Mouse (Mus musculus): ENCODE results near the gene Gm37240. TPM values are rescaled to one million over a fixed set of nuclear protein-coding genes. Genes with fewer than 3 reads are reported as not detected.

The Gm37240 gene
- total and polyA plus RNA-seq, 3 experiments: not detected

- no peak for TF ChIP-seq TAL1 (conservative IDR thresholded peaks at IDR 0.05; ENCODE audit: low read depth, low read length)
- TF ChIP-seq GATA1 (IDR thresholded peaks at IDR 0.05; ENCODE audit: borderline replicate concordance, low read length): no peak
- no peak for TF ChIP-seq CTCF (IDR thresholded peaks at IDR 0.05; ENCODE audit: low read depth, low read length)
- TF ChIP-seq POLR2AphosphoS5 (IDR thresholded peaks at IDR 0.05; ENCODE audit: insufficient replicate concordance, low read depth, low read length): no peak
- TF ChIP-seq GATA2 (IDR thresholded peaks at IDR 0.05; ENCODE audit: borderline replicate concordance, low read depth, low read length): no peak
- H3K27me3 ChIP-seq (ENCODE audit: insufficient read depth, low read length): no peaks in the 10 kb centered on the region
- no peak for ATAC-seq (ENCODE audit: extremely low read depth, insufficient number of reproducible peaks, low FRiP score, poor library complexity, severe bottlenecking)
- peaks cover 10% of the 10 kb centered on the region for H3K4me1 ChIP-seq (ENCODE audit: insufficient read depth, low read depth, low read length)
- H3K9me3 ChIP-seq (replicated peaks): no peaks in the 10 kb centered on the region
- no peak overlapping the region for H3K4me3 ChIP-seq (ENCODE audit: low read depth, low read length)
- H3K36me3 ChIP-seq (replicated peaks): peaks cover 79% of the 10 kb centered on the region
- DNase-seq (ENCODE audit: low spot score): no peak
These were observed 252.8 kb downstream of the Gm37240 start for GRCm38 (mm10) chr3:85634389-85635125.

GRCm38 (mm10) chr3:85633733-85634132 lies 253.6 kb downstream of the Gm37240 start:
- H3K36me3 ChIP-seq (replicated peaks): peaks cover 74% of the 10 kb centered on the region
- no peaks in the 10 kb centered on the region for H3K27me3 ChIP-seq (ENCODE audit: insufficient read depth, low read length)
- no peak overlapping the region for H3K4me3 ChIP-seq (ENCODE audit: low read depth, low read length)
- no peaks in the 10 kb centered on the region for H3K9me3 ChIP-seq (replicated peaks)
- no peak for TF ChIP-seq TAL1 (conservative IDR thresholded peaks at IDR 0.05; ENCODE audit: low read depth, low read length)
- no peak for TF ChIP-seq GATA2 (IDR thresholded peaks at IDR 0.05; ENCODE audit: borderline replicate concordance, low read depth, low read length)
- TF ChIP-seq POLR2AphosphoS5 (IDR thresholded peaks at IDR 0.05; ENCODE audit: insufficient replicate concordance, low read depth, low read length): no peak
- no peak for TF ChIP-seq GATA1 (IDR thresholded peaks at IDR 0.05; ENCODE audit: borderline replicate concordance, low read length)
- no peak for TF ChIP-seq CTCF (IDR thresholded peaks at IDR 0.05; ENCODE audit: low read depth, low read length)
- ATAC-seq (ENCODE audit: extremely low read depth, insufficient number of reproducible peaks, low FRiP score, poor library complexity, severe bottlenecking) (no peak), DNase-seq (ENCODE audit: low spot score) (no peak)
- H3K4me1 ChIP-seq (ENCODE audit: insufficient read depth, low read depth, low read length): peaks cover 10% of the 10 kb centered on the region

GRCm38 (mm10) chr3:85629895-85630510 lies 257.3 kb downstream of the Gm37240 start:
- Histone ChIP-seq H3K27me3 (ENCODE audit: insufficient read depth, low read length) (no peaks in the 10 kb centered on the region), H3K36me3 (replicated peaks) (peaks cover 42% of the 10 kb centered on the region), H3K9me3 (replicated peaks) (no peaks in the 10 kb centered on the region), H3K4me1 (ENCODE audit: insufficient read depth, low read depth, low read length) (no peaks in the 10 kb centered on the region), H3K4me3 (ENCODE audit: low read depth, low read length) (no peak overlapping the region)
- ATAC-seq (ENCODE audit: extremely low read depth, insufficient number of reproducible peaks, low FRiP score, poor library complexity, severe bottlenecking) (no peak), DNase-seq (ENCODE audit: low spot score) (no peak)
- TF ChIP-seq POLR2AphosphoS5 (IDR thresholded peaks at IDR 0.05; ENCODE audit: insufficient replicate concordance, low read depth, low read length): no peak
- TF ChIP-seq GATA1 (IDR thresholded peaks at IDR 0.05; ENCODE audit: borderline replicate concordance, low read length): no peak
- no peak for TF ChIP-seq GATA2 (IDR thresholded peaks at IDR 0.05; ENCODE audit: borderline replicate concordance, low read depth, low read length)

GRCm38 (mm10) chr3:85619751-85620150 lies 267.6 kb downstream of the Gm37240 start:
- peaks cover 41% of the 10 kb centered on the region for H3K36me3 ChIP-seq (replicated peaks)
- H3K9me3 ChIP-seq (replicated peaks): no peaks in the 10 kb centered on the region
- H3K4me3 ChIP-seq (ENCODE audit: low read depth, low read length): no peak overlapping the region
- H3K4me1 ChIP-seq (ENCODE audit: insufficient read depth, low read depth, low read length): no peaks in the 10 kb centered on the region; the same call in 1 of the 2 replicates
- no peak for DNase-seq (ENCODE audit: low spot score)
- no peaks in the 10 kb centered on the region for H3K27me3 ChIP-seq (ENCODE audit: insufficient read depth, low read length)
- no peak for TF ChIP-seq POLR2AphosphoS5 (IDR thresholded peaks at IDR 0.05; ENCODE audit: insufficient replicate concordance, low read depth, low read length)
- no peak for TF ChIP-seq GATA1 (IDR thresholded peaks at IDR 0.05; ENCODE audit: borderline replicate concordance, low read length)
- TF ChIP-seq CTCF (IDR thresholded peaks at IDR 0.05; ENCODE audit: low read depth, low read length): no peak
- no peak for TF ChIP-seq GATA2 (IDR thresholded peaks at IDR 0.05; ENCODE audit: borderline replicate concordance, low read depth, low read length)
- no peak for TF ChIP-seq TAL1 (conservative IDR thresholded peaks at IDR 0.05; ENCODE audit: low read depth, low read length)
- no peak for ATAC-seq (ENCODE audit: extremely low read depth, insufficient number of reproducible peaks, low FRiP score, poor library complexity, severe bottlenecking)

- no peak for ATAC-seq (ENCODE audit: extremely low read depth, insufficient number of reproducible peaks, low FRiP score, poor library complexity, severe bottlenecking)
- no peaks in the 10 kb centered on the region for H3K9me3 ChIP-seq (replicated peaks)
- H3K4me1 ChIP-seq (ENCODE audit: insufficient read depth, low read depth, low read length): no peaks in the 10 kb centered on the region; the same call in 1 of the 2 replicates
- H3K27me3 ChIP-seq (ENCODE audit: insufficient read depth, low read length): no peaks in the 10 kb centered on the region
- H3K36me3 ChIP-seq (replicated peaks): peaks cover 43% of the 10 kb centered on the region
- TF ChIP-seq CTCF (IDR thresholded peaks at IDR 0.05; ENCODE audit: low read depth, low read length): no peak
- TF ChIP-seq POLR2AphosphoS5 (IDR thresholded peaks at IDR 0.05; ENCODE audit: insufficient replicate concordance, low read depth, low read length): no peak
- TF ChIP-seq GATA2 (IDR thresholded peaks at IDR 0.05; ENCODE audit: borderline replicate concordance, low read depth, low read length): no peak
- TF ChIP-seq TAL1 (conservative IDR thresholded peaks at IDR 0.05; ENCODE audit: low read depth, low read length): no peak
- no peak for TF ChIP-seq GATA1 (IDR thresholded peaks at IDR 0.05; ENCODE audit: borderline replicate concordance, low read length)
- no peak overlapping the region for H3K4me3 ChIP-seq (ENCODE audit: low read depth, low read length)
- no peak for DNase-seq (ENCODE audit: low spot score)
These were observed 268.0 kb downstream of the Gm37240 start for GRCm38 (mm10) chr3:85619345-85619744.

GRCm38 (mm10) chr3:85618885-85619284 lies 268.4 kb downstream of the Gm37240 start:
- H3K27me3 ChIP-seq (ENCODE audit: insufficient read depth, low read length): no peaks in the 10 kb centered on the region
- no peaks in the 10 kb centered on the region; the same call in 1 of the 2 replicates for H3K4me1 ChIP-seq (ENCODE audit: insufficient read depth, low read depth, low read length)
- no peak overlapping the region for H3K4me3 ChIP-seq (ENCODE audit: low read depth, low read length)
- DNase-seq (ENCODE audit: low spot score): no peak
- ATAC-seq (ENCODE audit: extremely low read depth, insufficient number of reproducible peaks, low FRiP score, poor library complexity, severe bottlenecking): no peak
- H3K36me3 ChIP-seq (replicated peaks): peaks cover 44% of the 10 kb centered on the region
- TF ChIP-seq CTCF (IDR thresholded peaks at IDR 0.05; ENCODE audit: low read depth, low read length) (0 out of 2 replicates have a peak, but pooled peaks have one; percentile 12), GATA2 (IDR thresholded peaks at IDR 0.05; ENCODE audit: borderline replicate concordance, low read depth, low read length) (no peak)
- no peaks in the 10 kb centered on the region for H3K9me3 ChIP-seq (replicated peaks)
